12 mouse cellular contexts compared by ENCODE assay signal in the genomic region with DNA sequence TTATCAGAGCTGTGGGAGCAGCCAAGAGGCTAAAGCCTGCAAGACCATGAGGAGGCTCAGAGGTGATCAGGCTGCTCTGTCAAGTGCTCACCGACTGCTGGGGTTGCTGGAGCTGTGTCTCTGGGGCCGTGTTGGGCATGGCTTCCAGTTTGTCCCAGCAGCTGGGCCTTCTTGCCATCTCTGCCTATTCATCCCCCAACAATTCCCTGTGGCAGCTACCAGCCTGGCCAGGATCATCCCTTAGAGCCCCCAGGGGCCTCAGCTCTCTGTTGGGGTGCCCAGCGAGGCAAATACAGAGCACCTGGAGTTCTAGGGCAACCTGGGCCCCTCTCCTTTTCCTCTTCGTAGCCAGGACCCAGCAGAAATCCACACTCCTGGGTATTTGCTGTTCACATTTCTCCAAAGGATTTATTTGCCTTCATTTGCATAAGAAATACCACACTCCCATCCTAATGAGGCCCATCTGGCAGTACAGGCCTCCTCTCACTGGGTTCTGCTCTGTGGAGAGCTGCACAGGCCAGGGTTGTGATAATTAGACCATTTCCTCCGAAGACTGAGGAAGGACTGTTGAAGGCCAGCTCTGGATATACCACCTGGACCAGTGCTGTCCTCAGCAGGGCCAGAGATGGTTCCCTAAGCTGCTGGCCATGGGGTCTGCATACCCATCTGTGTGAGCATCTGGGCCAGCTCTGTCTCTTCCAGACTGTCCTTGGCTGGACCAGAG.
DNase-seq lines count a peak whose midpoint lies in the region; ATAC-seq and TF ChIP-seq lines count a peak whose summit lies in the region.
"Had no signal": no experiment of that assay in that cellular context is flagged by ENCODE, and none has a peak within 500 bp of the region (broad histone marks: within the 10 kb centered on the region; RNA-seq: fewer than 3 reads in every experiment).

No protein-coding gene starts in this region.

- no peak for DNase-seq in frontal cortex, postnatal 25 days (ENCODE audit: low spot score in 2 of 2)
- peak; percentile 55 for DNase-seq in forebrain, embryonic 11.5 days (ENCODE audit: low spot score)
- DNase-seq in hindbrain, postnatal 0 days (ENCODE audit: low spot score), result peak; percentile 53
- DNase-seq in stomach, postnatal 0 days (ENCODE audit: low spot score), result no peak
- DNase-seq in spleen, postnatal 4 days (ENCODE audit: low spot score in 2 of 2), result no peak
- DNase-seq: adrenal gland, postnatal 10 days; cerebellum, adult 9-10 months; right cerebral cortex, postnatal 14 days had no signal

- peak; percentile 41; the same call in 1 of the 2 replicates for ATAC-seq in frontal cortex, adult (ENCODE audit: low TSS enrichment)
- ATAC-seq in forebrain, embryonic 11.5 days (replicated peaks; ENCODE audit: low FRiP score), result peak; percentile 77
- peak; percentile 83 for ATAC-seq in hindbrain, postnatal 0 days
- ATAC-seq in neural tube, embryonic 13.5 days (ENCODE audit: low read depth), result peak; percentile 85
- ATAC-seq in stomach, postnatal 0 days (ENCODE audit: low FRiP score, low TSS enrichment), result no peak
- no peak for ATAC-seq in activated CD4-positive, CD25-positive, alpha-beta regulatory T cell, adult 4 months

- WGBS in forebrain, embryonic 11.5 days, result 44% methylated on average over 5 of the region's 5 CpGs
- WGBS in hindbrain, postnatal 0 days, result 18% methylated on average over 5 of the region's 5 CpGs
- WGBS in neural tube, embryonic 13.5 days, result 15% methylated on average over 5 of the region's 5 CpGs
- WGBS in stomach, postnatal 0 days, result 68% methylated on average over 5 of the region's 5 CpGs

- no peaks in the 10 kb centered on the region for H3K9me3 ChIP-seq in forebrain, embryonic 11.5 days (ENCODE audit: control insufficient read depth, low read length)
- H3K9me3 ChIP-seq in hindbrain, postnatal 0 days (ENCODE audit: low read length), result no peaks in the 10 kb centered on the region
- H3K9me3 ChIP-seq in neural tube, embryonic 13.5 days, result no peaks in the 10 kb centered on the region
- no peaks in the 10 kb centered on the region for H3K9me3 ChIP-seq in stomach, postnatal 0 days (ENCODE audit: control insufficient read depth, low read length)
- H3K9me3 ChIP-seq: heart, embryonic 10.5 days had no signal

- H3K27me3 ChIP-seq in forebrain, embryonic 11.5 days (ENCODE audit: control insufficient read depth, insufficient read depth, low read length), result no peaks in the 10 kb centered on the region
- no peaks in the 10 kb centered on the region for H3K27me3 ChIP-seq in hindbrain, postnatal 0 days (ENCODE audit: insufficient read depth, low read length)
- no peaks in the 10 kb centered on the region for H3K27me3 ChIP-seq in neural tube, embryonic 13.5 days
- no peaks in the 10 kb centered on the region for H3K27me3 ChIP-seq in stomach, postnatal 0 days (ENCODE audit: control insufficient read depth, insufficient read depth, low read length)

- no peak for TF ChIP-seq CTCF in hindbrain, postnatal 0 days (IDR thresholded peaks at IDR 0.05; ENCODE audit: low read depth)
- TF ChIP-seq CTCF in stomach, postnatal 0 days (IDR thresholded peaks at IDR 0.05; ENCODE audit: low read depth), result no peak

- H3K4me1 ChIP-seq in forebrain, embryonic 11.5 days (replicated peaks; ENCODE audit: control insufficient read depth, insufficient read depth, low read length), result peaks cover 9% of the 10 kb centered on the region
- H3K4me1 ChIP-seq in hindbrain, postnatal 0 days (ENCODE audit: insufficient read depth, low read length), result peaks cover 11% of the 10 kb centered on the region; the same call in 1 of the 2 replicates
- peaks cover 17% of the 10 kb centered on the region for H3K4me1 ChIP-seq in neural tube, embryonic 13.5 days (replicated peaks)
- H3K4me1 ChIP-seq in stomach, postnatal 0 days (replicated peaks; ENCODE audit: control insufficient read depth, insufficient read depth), result no peaks in the 10 kb centered on the region

- H3K36me3 ChIP-seq in forebrain, embryonic 11.5 days (ENCODE audit: control insufficient read depth, insufficient read depth, low read length), result no peaks in the 10 kb centered on the region
- H3K36me3 ChIP-seq in hindbrain, postnatal 0 days (ENCODE audit: insufficient read depth, low read length), result no peaks in the 10 kb centered on the region
- H3K36me3 ChIP-seq in neural tube, embryonic 13.5 days, result no peaks in the 10 kb centered on the region
- no peaks in the 10 kb centered on the region for H3K36me3 ChIP-seq in stomach, postnatal 0 days (ENCODE audit: control insufficient read depth, insufficient read depth, low read length)
- H3K36me3 ChIP-seq: heart, embryonic 10.5 days had no signal

- H3K9ac ChIP-seq in forebrain, embryonic 11.5 days (ENCODE audit: low read length), result peak overlapping the region; percentile 41; the same call in 1 of the 2 replicates
- H3K9ac ChIP-seq in hindbrain, postnatal 0 days (replicated peaks; ENCODE audit: low read length), result no peak overlapping the region
- no peak overlapping the region for H3K9ac ChIP-seq in neural tube, embryonic 13.5 days
- H3K9ac ChIP-seq in stomach, postnatal 0 days (ENCODE audit: low read length), result no peak overlapping the region

- no peak overlapping the region for H3K4me2 ChIP-seq in forebrain, embryonic 11.5 days (ENCODE audit: low read depth, low read length, severe bottlenecking)
- no peak overlapping the region for H3K4me2 ChIP-seq in hindbrain, postnatal 0 days (ENCODE audit: low read depth, low read length)
- H3K4me2 ChIP-seq in neural tube, embryonic 13.5 days, result no peak overlapping the region
- H3K4me2 ChIP-seq in stomach, postnatal 0 days (replicated peaks; ENCODE audit: low read depth), result no peak overlapping the region

- no peak overlapping the region for H3K4me3 ChIP-seq in forebrain, embryonic 11.5 days (ENCODE audit: low read depth, low read length)
- no peak overlapping the region for H3K4me3 ChIP-seq in hindbrain, postnatal 0 days (ENCODE audit: low read length)
- H3K4me3 ChIP-seq in neural tube, embryonic 13.5 days, result no peak overlapping the region
- no peak overlapping the region for H3K4me3 ChIP-seq in stomach, postnatal 0 days (ENCODE audit: low read depth, low read length)
- H3K4me3 ChIP-seq: heart, embryonic 10.5 days had no signal

- TF ChIP-seq EP300 in stomach, postnatal 0 days (optimal IDR thresholded peaks at IDR 0.05), result no peak

- peak overlapping the region; percentile 64 for H3K27ac ChIP-seq in forebrain, embryonic 11.5 days (ENCODE audit: low read depth, low read length)
- H3K27ac ChIP-seq in hindbrain, postnatal 0 days, result peak overlapping the region; percentile 41
- H3K27ac ChIP-seq in neural tube, embryonic 13.5 days (replicated peaks), result peak overlapping the region; percentile 87
- H3K27ac ChIP-seq in stomach, postnatal 0 days (replicated peaks), result no peak overlapping the region
- H3K27ac ChIP-seq: heart, embryonic 10.5 days had no signal

Comparison
In these comparisons a context has a peak if more than half of its experiments do, and no peak if none do; other contexts are left out.
1. ATAC-seq: peak in frontal cortex, adult (single experiment), forebrain, embryonic 11.5 days (single experiment), hindbrain, postnatal 0 days (single experiment) and neural tube, embryonic 13.5 days (single experiment); none in stomach, postnatal 0 days (single experiment) and activated CD4-positive, CD25-positive, alpha-beta regulatory T cell, adult 4 months (single experiment).
2. DNase-seq: peak in forebrain, embryonic 11.5 days (single experiment) and hindbrain, postnatal 0 days (single experiment); none in frontal cortex, postnatal 25 days (0 of 2), stomach, postnatal 0 days (single experiment) and spleen, postnatal 4 days (0 of 2).